Mouse (Mus musculus): ENCODE results near the gene Sccpdh. TPM values are rescaled to one million over a fixed set of nuclear protein-coding genes. Genes with fewer than 3 reads are reported as not detected.

The Sccpdh gene
- total RNA-seq, 2 experiments from 2014 or later: 1.4 to 13.2 TPM

DNA sequence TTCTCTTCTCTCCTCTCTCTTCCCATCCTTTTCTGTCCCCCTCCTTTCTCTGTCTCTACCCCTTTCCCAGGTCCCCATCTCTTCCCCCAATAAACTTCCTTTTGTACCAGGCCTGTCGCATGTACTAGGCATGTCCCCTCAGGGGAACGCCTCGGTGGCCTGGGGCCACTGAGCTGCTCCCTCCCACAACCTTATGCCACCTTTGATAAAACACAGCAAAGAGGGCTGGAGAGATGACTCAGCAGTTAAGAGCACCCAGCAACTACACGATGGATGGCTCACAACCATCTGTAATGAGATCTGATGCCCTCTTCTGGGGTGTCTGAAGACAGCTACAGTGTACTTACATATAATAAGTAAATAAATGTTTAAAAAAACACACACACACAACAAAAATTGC lies 47.8 kb downstream of the Sccpdh start:
- ATAC-seq (replicated peaks; ENCODE audit: low FRiP score, low TSS enrichment, poor library complexity, severe bottlenecking): peak; percentile 81

DNA sequence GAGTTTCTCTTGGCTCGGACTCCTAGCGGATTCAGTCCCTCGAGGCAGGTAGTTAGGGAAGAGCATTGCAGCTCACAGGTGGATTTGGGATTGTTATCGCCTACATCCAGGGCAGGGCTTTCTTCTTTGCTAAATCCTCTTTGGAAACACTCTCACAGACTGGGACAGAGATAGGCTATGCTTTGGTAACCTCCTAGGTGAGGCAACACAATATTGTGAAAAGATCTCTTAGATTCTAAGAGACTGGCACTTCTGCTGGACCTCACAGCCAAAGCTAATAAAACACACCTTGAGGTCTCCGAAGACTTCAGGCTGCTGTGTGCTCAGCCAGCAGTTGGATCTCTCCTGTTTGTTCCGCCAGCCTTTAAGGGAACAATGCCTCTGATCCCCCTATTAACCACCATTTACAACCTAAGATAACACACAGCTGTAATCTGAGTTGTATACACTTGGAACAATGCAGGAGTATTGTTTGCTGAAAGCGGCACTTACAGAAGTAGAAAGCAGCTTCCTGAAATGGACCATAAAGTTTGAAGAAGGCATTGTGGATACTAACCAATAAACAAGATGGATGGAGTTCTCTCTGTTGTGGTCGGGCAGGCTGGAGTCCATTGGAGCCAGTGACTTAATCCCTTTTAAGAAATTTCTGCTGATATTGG lies 54.9 kb downstream of the Sccpdh start:
- no peak for ATAC-seq (replicated peaks; ENCODE audit: low FRiP score, low TSS enrichment, poor library complexity, severe bottlenecking)

DNA sequence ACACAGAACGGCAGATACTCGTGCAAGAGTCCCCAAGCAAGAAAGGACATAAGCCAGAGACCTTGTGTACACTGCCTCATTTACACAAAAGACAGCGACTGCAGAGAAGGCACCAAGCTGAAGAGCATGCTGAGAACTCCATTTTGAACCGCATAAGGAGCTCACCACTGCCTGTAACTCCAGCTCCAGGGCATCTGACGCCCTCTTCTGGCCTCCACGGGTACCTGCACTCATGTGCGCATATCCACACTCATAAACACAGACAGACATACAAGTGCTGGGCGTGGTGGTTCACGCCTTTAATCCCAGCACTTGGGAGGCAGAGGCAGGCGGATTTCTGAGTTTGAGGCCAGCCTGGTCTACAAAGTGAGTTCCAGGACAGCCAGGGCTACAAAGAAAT lies 60.7 kb downstream of the Sccpdh start:
- ATAC-seq (replicated peaks; ENCODE audit: low FRiP score, low TSS enrichment, poor library complexity, severe bottlenecking): no peak

DNA sequence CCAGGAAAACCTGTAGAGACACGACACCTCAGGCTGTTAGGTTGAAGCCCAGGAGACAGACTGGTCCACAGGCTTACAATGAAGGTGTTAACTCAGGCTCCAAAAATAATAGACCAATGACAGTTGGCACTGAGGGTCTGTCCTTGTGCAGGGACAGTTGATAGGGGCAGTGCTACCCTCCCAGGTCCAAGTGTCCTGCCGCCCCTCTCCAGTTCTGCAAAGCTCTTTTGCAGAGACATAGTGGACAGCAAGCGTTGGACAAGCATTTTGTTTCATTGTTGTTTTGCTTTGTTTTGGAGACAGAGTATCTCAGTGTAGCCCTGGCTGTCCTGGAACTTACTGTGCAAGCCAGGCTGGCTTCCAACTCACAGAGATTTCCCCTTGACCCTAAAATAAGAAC lies 63.4 kb downstream of the Sccpdh start:
- ATAC-seq (replicated peaks; ENCODE audit: low FRiP score, low TSS enrichment, poor library complexity, severe bottlenecking): no peak

DNA sequence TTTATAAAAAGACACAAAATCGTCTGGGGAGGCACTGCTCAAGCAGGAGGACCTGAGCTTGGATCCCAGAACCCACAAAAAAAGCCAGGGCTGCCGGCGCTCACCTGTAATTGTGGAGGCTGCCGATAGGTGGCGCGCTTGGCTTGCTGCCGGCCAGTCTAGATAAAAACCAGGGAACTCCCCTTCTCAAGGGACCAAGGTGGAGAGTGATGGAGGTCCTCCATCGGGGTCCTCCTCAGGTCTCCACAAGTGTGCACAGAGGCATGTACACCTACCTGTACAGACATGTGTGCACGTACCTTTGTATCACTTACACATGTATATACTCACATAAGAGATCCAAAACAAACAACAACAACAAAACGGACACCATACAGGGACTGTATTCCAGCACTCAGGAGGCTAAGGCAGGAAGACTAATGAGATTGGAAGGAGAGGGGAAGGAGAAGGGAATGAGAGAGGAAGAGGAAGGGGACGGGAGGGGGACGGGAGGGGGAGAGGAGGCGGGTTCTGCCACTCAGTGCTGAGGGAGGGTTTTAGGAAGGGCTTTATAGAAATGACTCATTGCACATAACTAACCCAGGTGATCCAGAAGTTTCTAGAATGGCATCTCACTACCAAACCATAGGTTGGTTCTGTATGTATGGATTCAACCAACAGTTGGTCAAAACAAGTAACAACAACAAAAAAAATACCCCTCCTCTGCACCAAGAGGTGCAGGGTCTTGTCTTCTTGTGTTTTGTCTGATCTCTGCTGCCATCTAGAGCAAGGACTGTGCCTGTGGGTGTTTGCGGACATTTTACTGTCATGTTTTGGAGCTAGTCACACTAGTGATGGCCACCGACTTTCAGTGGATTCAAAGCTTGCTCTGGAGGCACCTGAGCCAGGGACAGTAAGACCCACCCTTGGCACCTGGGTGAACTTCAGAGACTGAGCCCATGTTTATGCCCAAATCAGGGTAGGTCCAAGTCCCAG lies 66.8 kb downstream of the Sccpdh start:
- ATAC-seq (replicated peaks; ENCODE audit: low FRiP score, low TSS enrichment, poor library complexity, severe bottlenecking): peak; percentile 51

DNA sequence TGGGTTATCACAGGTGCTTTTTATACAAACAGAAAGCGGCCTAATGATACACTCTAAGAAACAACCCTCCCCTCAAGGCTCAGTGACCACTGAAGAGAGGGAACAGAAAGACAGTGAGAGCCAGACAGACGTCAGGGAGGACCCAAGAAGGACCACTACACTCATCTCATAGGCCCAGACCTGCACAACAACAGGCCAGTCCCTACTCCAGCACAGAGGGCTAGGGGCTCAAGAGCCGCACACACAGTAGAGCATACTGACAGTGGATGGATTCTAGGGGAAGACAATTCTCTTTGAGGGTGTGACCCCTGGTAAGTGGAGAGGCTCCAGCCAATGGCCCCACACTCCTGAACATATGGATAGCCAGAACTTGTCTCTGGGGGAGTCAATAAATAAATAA lies 68.5 kb downstream of the Sccpdh start:
- ATAC-seq (replicated peaks; ENCODE audit: low FRiP score, low TSS enrichment, poor library complexity, severe bottlenecking): no peak

Other genes with a start within 250 kb of the Sccpdh start
- 32.2 and 48.9 TPM in 2 replicates for gene Smyd3, start 150.2 kb upstream of the Sccpdh start, total RNA-seq (2014; fragmentation: Nextera tagmentation)
- 22.6 and 25.8 TPM in 2 replicates for gene Smyd3, start 150.2 kb upstream of the Sccpdh start, total RNA-seq (2017)
- 30.4 and 44.8 TPM in 2 replicates for gene Tfb2m, start 121.9 kb upstream of the Sccpdh start, total RNA-seq (2014; fragmentation: Nextera tagmentation)
- 57.7 and 77.9 TPM in 2 replicates for gene Tfb2m, start 121.9 kb upstream of the Sccpdh start, total RNA-seq (2017)
- 18.3 and 21.0 TPM in 2 replicates for gene Cnst, start 121.8 kb upstream of the Sccpdh start, total RNA-seq (2014; fragmentation: Nextera tagmentation)
- gene Cnst, start 121.8 kb upstream of the Sccpdh start, total RNA-seq (2017): 16.3 and 18.4 TPM in 2 replicates
- not detected in 2 replicates for gene Kif28, start 77.1 kb downstream of the Sccpdh start, total RNA-seq (2014; fragmentation: Nextera tagmentation)
- gene Kif28, start 77.1 kb downstream of the Sccpdh start, total RNA-seq (2017): not detected in 2 replicates
- 0.94 TPM in 1 of 2 replicates, not detected in the other for gene Gm10518, start 135.2 kb downstream of the Sccpdh start, total RNA-seq (2014; fragmentation: Nextera tagmentation)
- gene Gm10518, start 135.2 kb downstream of the Sccpdh start, total RNA-seq (2017): 0.09 and 1.9 TPM in 2 replicates
- 145 and 151 TPM in 2 replicates for gene Ahctf1, start 135.5 kb downstream of the Sccpdh start, total RNA-seq (2014; fragmentation: Nextera tagmentation)
- gene Ahctf1, start 135.5 kb downstream of the Sccpdh start, total RNA-seq (2017): 189 and 190 TPM in 2 replicates

All from megakaryocyte-erythroid progenitor cell, adult 5-6 weeks (primary cell).